Mouse (Mus musculus) gastrocnemius, postnatal 14 days (tissue): Measurements from ENCODE around the gene Stpg3. TPM values are rescaled to one million over a fixed set of nuclear protein-coding genes. Genes with fewer than 3 reads are reported as not detected.

Source experiments
- DNase-seq: peaks from one replicate; pipeline ENCODE4 v3.0.0; 2021; ENCODE audit warnings: mixed read lengths
- intact Hi-C: fragments of 180-260 bp; cut with DNase I; formaldehyde crosslinking; loops from one replicate; pipeline ENCODE4 v1.15.1; 2025; ENCODE audit warnings: low total_unique reads
- total RNA-seq, 2 experiments: library from RNA; stranded (reverse); gene quantifications; 2 replicates each; pipeline ENCODE4 v1.2.3; 2021

Gene Stpg3
- total RNA-seq, 2 experiments from 2014 or later, result not detected

- intact Hi-C loops, result loop anchor here (10.0 kb wide), 1 partner anchor 45 kb away; the partner anchor contains the start of gene Tor4a
Measured at GRCm38 (mm10) chr2:25239766-25240165, 25.3 kb upstream of the Stpg3 start.

GRCm38 (mm10) chr2:25238106-25238505, 23.7 kb upstream of the Stpg3 start:
- no peak for DNase-seq
- intact Hi-C loops, result no loop called here

More at GRCm38 (mm10) chr2:25239766-25240165, 25.3 kb upstream of the Stpg3 start:
- no peak for DNase-seq

GRCm38 (mm10) chr2:25237522-25237921, 23.1 kb upstream of the Stpg3 start:
- no peak for DNase-seq
- intact Hi-C loops, result no loop called here

- no peak for DNase-seq
- intact Hi-C loops, result no loop called here
Measured at GRCm38 (mm10) chr2:25236614-25237013, 22.2 kb upstream of the Stpg3 start, which contains the start of gene Rnf224. Gene Rnf224 (minus strand): TSS chr2:25236787.

GRCm38 (mm10) chr2:25234551-25235220, 20.2 kb upstream of the Stpg3 start:
- intact Hi-C loops, result no loop called here
- no peak for DNase-seq

- intact Hi-C loops, result no loop called here
Measured at GRCm38 (mm10) chr2:25234050-25234449, 19.6 kb upstream of the Stpg3 start, which contains the start of gene Slc34a3. Gene Slc34a3 (minus strand): TSS chr2:25234364.

GRCm38 (mm10) chr2:25233421-25233820, 19.0 kb upstream of the Stpg3 start:
- DNase-seq, result no peak
- intact Hi-C loops, result no loop called here

More at GRCm38 (mm10) chr2:25234050-25234449, 19.6 kb upstream of the Stpg3 start, which contains the start of gene Slc34a3:
- DNase-seq, result no peak

GRCm38 (mm10) chr2:25231038-25231437, 16.6 kb upstream of the Stpg3 start:
- intact Hi-C loops, result no loop called here
- DNase-seq, result no peak

GRCm38 (mm10) chr2:25230581-25230980, 16.1 kb upstream of the Stpg3 start:
- no peak for DNase-seq
- intact Hi-C loops, result no loop called here

GRCm38 (mm10) chr2:25229582-25229981, 15.1 kb upstream of the Stpg3 start:
- intact Hi-C loops, result no loop called here
- no peak for DNase-seq

GRCm38 (mm10) chr2:25228995-25229530, 14.6 kb upstream of the Stpg3 start:
- DNase-seq, result no peak
- intact Hi-C loops, result no loop called here

GRCm38 (mm10) chr2:25228431-25228889, 14.0 kb upstream of the Stpg3 start:
- intact Hi-C loops, result no loop called here
- DNase-seq, result peak; percentile 85

- intact Hi-C loops, result no loop called here
- no peak for DNase-seq
Measured at GRCm38 (mm10) chr2:25227406-25227805, 13.0 kb upstream of the Stpg3 start.

GRCm38 (mm10) chr2:25226864-25227263, 12.4 kb upstream of the Stpg3 start:
- DNase-seq, result peak; percentile 79
- intact Hi-C loops, result no loop called here

GRCm38 (mm10) chr2:25225811-25226379, 11.5 kb upstream of the Stpg3 start:
- DNase-seq, result no peak
- intact Hi-C loops, result no loop called here

- intact Hi-C loops, result no loop called here
- peak; percentile 98 for DNase-seq
Measured at GRCm38 (mm10) chr2:25224766-25225752, 10.6 kb upstream of the Stpg3 start.

GRCm38 (mm10) chr2:25224492-25224765, 10.0 kb upstream of the Stpg3 start, which contains the start of gene Tubb4b:
Gene Tubb4b (minus strand): TSS chr2:25224702.
- DNase-seq, result no peak
- intact Hi-C loops, result no loop called here

GRCm38 (mm10) chr2:25223681-25224491, 9.4 kb upstream of the Stpg3 start:
- DNase-seq, result peak; percentile 84
- intact Hi-C loops, result no loop called here

GRCm38 (mm10) chr2:25221331-25221772, 6.9 kb upstream of the Stpg3 start:
- intact Hi-C loops, result no loop called here
- no peak for DNase-seq
